Mouse (Mus musculus): ENCODE measurements around the gene Vwa5b2. TPM values are rescaled to one million over a fixed set of nuclear protein-coding genes. Genes with fewer than 3 reads are reported as not detected.
A peak's percentile ranks its signal among the peaks of the same experiment; 100 is the strongest.

Vwa5b2 gene
- polyA plus RNA-seq, 1 experiment from 2014 or later, result 2.0 TPM

DNA sequence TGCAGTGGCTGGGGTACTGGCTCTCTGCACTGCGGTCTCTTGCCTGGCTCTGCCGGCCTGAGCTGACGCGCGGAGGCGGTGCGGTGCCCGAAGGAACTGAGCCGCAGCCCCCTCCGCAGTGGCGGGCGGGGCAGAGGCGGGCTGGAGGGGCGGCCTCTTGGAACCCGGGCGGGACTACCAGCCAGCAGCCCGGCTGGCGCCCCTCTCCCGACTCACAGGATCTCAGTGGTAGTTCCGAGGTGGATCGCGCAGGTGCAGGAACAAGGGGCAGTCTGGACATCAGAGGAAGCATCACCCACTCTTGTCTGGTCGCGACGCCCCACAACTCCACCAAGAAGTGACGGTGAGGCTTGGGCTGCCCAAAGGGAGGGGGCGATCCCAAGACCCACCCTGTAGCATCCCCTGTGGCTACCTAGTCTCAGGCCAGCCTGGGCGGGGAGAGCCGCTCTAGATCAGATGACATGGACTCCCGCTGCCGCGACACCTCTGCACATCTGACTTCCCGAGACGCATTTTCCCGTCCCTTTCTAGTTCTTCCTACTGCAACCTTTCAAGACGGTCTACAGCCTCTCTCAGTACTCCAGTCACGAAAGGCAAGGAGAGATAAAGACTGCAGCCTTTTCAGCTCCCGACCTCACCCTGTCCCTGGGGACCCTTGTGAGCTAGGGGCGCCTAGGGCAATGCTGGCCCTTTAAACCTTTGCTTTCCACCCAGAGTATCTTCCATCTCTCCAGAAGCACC is 838 bp downstream of the Vwa5b2 start:
- no peak for TF ChIP-seq CTCF (IDR thresholded peaks at IDR 0.05; ENCODE audit: low read depth)
- Histone ChIP-seq H3K4me1 (replicated peaks; ENCODE audit: control insufficient read depth, insufficient read depth, low read length) (0 out of 2 replicates have a peak, but pooled peaks cover 10% of the 10 kb centered on the region), H3K36me3 (ENCODE audit: control insufficient read depth, insufficient read depth) (no peaks in the 10 kb centered on the region; the same call in 1 of the 2 replicates), H3K9ac (ENCODE audit: low read depth, low read length) (no peak overlapping the region), H3K4me2 (replicated peaks; ENCODE audit: low read depth) (peak overlapping the region; percentile 80), H3K9me3 (ENCODE audit: control insufficient read depth) (no peaks in the 10 kb centered on the region), H3K27ac (ENCODE audit: low read depth, low read length) (no peak overlapping the region), H3K27me3 (replicated peaks; ENCODE audit: control insufficient read depth, insufficient read depth, low read length) (peaks cover 35% of the 10 kb centered on the region), H3K4me3 (ENCODE audit: low read depth, low read length) (peak overlapping the region; percentile 42)
- peak; percentile 35 for ATAC-seq
- under 1% methylated on average over 38 of the region's 39 CpGs for WGBS

DNA sequence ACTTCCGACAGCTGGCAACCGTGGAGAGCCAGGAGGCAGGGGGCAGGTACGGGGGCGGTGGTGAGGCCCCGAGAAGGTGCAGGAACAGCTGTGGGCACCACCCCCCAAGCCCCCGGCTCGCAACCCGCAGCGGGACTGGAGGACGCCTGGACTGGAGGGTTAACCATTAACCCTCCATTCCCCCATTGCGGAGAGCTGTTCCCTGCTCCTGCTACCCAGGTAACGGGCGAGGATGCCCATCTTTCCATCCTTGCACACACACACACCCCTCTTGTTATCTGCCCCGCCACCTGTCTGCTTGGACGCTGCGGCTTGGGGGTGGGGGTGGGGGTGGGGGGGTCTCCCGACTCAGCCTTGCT is 1.4 kb downstream of the Vwa5b2 start:
- H3K9me3 ChIP-seq (ENCODE audit: control insufficient read depth), result no peaks in the 10 kb centered on the region
- peaks cover 35% of the 10 kb centered on the region for H3K27me3 ChIP-seq (replicated peaks; ENCODE audit: control insufficient read depth, insufficient read depth, low read length)
- no peak for ATAC-seq
- H3K27ac ChIP-seq (ENCODE audit: low read depth, low read length), result no peak overlapping the region
- H3K4me3 ChIP-seq (ENCODE audit: low read depth, low read length), result peak overlapping the region; percentile 42
- no peak for TF ChIP-seq CTCF (IDR thresholded peaks at IDR 0.05; ENCODE audit: low read depth)
- WGBS, result 1% methylated on average over 17 of the region's 17 CpGs
- no peaks in the 10 kb centered on the region; the same call in 1 of the 2 replicates for H3K36me3 ChIP-seq (ENCODE audit: control insufficient read depth, insufficient read depth)
- H3K4me2 ChIP-seq (replicated peaks; ENCODE audit: low read depth), result peak overlapping the region; percentile 80
- 0 out of 2 replicates have a peak, but pooled peaks cover 10% of the 10 kb centered on the region for H3K4me1 ChIP-seq (replicated peaks; ENCODE audit: control insufficient read depth, insufficient read depth, low read length)
- no peak overlapping the region for H3K9ac ChIP-seq (ENCODE audit: low read depth, low read length)

DNA sequence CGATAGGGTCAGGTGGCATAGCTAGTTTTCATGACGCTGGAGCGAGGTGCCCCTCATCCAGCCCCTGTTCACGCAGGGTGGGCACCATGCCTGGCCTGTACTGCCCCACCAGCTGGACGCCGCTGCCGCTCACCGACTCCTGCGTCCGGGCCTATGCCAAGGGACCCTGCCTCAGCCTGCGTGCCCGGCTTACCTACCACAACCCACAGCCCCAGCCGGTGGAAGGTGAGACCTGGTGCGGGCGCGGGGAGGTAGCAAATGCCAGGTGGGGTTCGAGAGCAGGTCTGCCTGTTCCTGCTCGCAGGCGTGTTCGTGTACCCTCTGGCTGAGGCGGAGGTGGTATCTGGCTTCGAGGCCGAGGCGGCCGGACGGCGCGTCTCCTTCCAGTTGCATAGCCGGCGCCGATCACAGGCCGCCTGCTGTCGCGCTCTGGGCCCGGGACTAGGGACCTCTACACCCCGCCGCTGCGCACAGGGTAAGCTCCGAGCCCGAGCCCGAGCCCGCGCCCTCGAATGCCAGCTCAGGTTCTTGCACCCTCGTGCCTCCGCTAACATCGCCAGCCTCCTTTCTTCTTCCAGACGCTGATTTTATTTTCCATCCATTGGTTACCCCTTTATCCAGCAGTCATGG is 1.9 kb downstream of the Vwa5b2 start:
- no peak overlapping the region for H3K9ac ChIP-seq (ENCODE audit: low read depth, low read length)
- no peak overlapping the region for H3K27ac ChIP-seq (ENCODE audit: low read depth, low read length)
- H3K4me2 ChIP-seq (replicated peaks; ENCODE audit: low read depth), result peak overlapping the region; percentile 80; the same call in 1 of the 2 replicates
- H3K9me3 ChIP-seq (ENCODE audit: control insufficient read depth), result no peaks in the 10 kb centered on the region
- ATAC-seq, result no peak
- no peak for TF ChIP-seq CTCF (IDR thresholded peaks at IDR 0.05; ENCODE audit: low read depth)
- WGBS, result 13% methylated on average over 48 of the region's 48 CpGs
- peaks cover 35% of the 10 kb centered on the region for H3K27me3 ChIP-seq (replicated peaks; ENCODE audit: control insufficient read depth, insufficient read depth, low read length)
- no peaks in the 10 kb centered on the region; the same call in 1 of the 2 replicates for H3K36me3 ChIP-seq (ENCODE audit: control insufficient read depth, insufficient read depth)
- peak overlapping the region; percentile 42 for H3K4me3 ChIP-seq (ENCODE audit: low read depth, low read length)
- 0 out of 2 replicates have a peak, but pooled peaks cover 10% of the 10 kb centered on the region for H3K4me1 ChIP-seq (replicated peaks; ENCODE audit: control insufficient read depth, insufficient read depth, low read length)

DNA sequence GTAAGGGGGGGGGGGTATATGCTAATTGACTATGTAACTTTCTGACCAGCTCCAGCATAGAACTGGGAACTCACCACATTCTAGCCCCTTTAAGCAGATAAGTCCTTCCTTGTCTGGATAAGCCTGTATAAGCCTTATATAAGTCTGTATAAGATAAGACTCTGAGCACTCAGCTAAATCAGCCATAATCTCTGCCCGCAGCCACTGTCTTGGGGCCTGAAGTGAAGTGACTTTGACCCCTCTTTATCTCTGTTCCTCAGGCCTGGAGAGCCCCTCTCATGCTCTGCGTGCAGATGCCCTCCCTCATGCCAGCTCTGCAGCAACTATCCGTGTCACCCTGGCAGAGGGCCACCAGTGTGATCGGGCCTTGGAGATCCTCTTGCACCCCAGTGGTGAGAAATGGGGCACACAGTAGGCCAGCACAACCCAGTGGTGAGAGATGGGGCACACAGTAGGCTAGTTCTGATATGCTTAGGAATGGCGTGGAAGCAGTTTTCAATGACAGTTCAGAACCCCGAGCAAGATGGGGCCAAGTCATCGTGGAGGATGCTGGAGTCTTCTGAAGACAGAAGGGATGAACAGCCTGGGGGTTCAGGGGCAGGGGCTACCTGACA is 5.9 kb downstream of the Vwa5b2 start:
- Histone ChIP-seq H3K9ac (ENCODE audit: low read depth, low read length) (no peak overlapping the region), H3K36me3 (ENCODE audit: control insufficient read depth, insufficient read depth) (no peaks in the 10 kb centered on the region), H3K4me1 (replicated peaks; ENCODE audit: control insufficient read depth, insufficient read depth, low read length) (0 out of 2 replicates have a peak, but pooled peaks cover under 1% of the 10 kb centered on the region), H3K4me2 (replicated peaks; ENCODE audit: low read depth) (no peak overlapping the region), H3K4me3 (ENCODE audit: low read depth, low read length) (no peak overlapping the region), H3K27me3 (replicated peaks; ENCODE audit: control insufficient read depth, insufficient read depth, low read length) (peaks cover 20% of the 10 kb centered on the region), H3K27ac (ENCODE audit: low read depth, low read length) (no peak overlapping the region), H3K9me3 (ENCODE audit: control insufficient read depth) (no peaks in the 10 kb centered on the region)
- 43% methylated on average over 7 of the region's 7 CpGs for WGBS
- no peak for TF ChIP-seq CTCF (IDR thresholded peaks at IDR 0.05; ENCODE audit: low read depth)
- ATAC-seq, result peak; percentile 51; the same call in 1 of the 2 replicates

DNA sequence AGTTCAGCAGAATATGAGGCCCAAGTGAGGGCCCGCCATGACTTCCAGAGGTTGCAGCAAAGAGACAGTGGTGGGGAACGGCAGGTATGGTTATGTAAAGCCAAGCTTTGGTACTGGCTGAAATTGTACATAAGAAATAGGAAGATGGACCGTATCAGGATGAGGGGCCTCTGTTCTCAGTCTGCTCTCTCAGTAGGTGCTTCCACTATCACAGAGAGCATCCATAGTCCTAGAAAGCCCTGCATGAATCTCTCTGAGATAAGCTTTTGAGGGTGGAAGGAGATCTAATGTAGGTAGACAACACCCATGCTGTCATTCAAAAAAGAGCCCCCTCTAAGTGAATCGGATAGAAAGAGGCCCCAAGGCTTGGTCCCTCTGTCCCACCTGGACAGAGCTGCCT is 6.5 kb downstream of the Vwa5b2 start:
- 89% methylated on average over 4 of the region's 4 CpGs for WGBS
- no peak for TF ChIP-seq CTCF (IDR thresholded peaks at IDR 0.05; ENCODE audit: low read depth)
- no peaks in the 10 kb centered on the region for H3K36me3 ChIP-seq (ENCODE audit: control insufficient read depth, insufficient read depth)

More for the DNA sequence above, 6.5 kb downstream of the Vwa5b2 start:
- Histone ChIP-seq H3K27ac (ENCODE audit: low read depth, low read length) (no peak overlapping the region), H3K9me3 (ENCODE audit: control insufficient read depth) (no peaks in the 10 kb centered on the region), H3K4me3 (ENCODE audit: low read depth, low read length) (no peak overlapping the region), H3K27me3 (replicated peaks; ENCODE audit: control insufficient read depth, insufficient read depth, low read length) (peaks cover 14% of the 10 kb centered on the region), H3K9ac (ENCODE audit: low read depth, low read length) (no peak overlapping the region), H3K4me1 (replicated peaks; ENCODE audit: control insufficient read depth, insufficient read depth, low read length) (no peaks in the 10 kb centered on the region), H3K4me2 (replicated peaks; ENCODE audit: low read depth) (no peak overlapping the region)
- no peak for ATAC-seq
